Mouse (Mus musculus) intestine, postnatal 0 days (tissue): ENCODE measurements around the gene Matn4. TPM values are rescaled to one million over a fixed set of nuclear protein-coding genes. Genes with fewer than 3 reads are reported as not detected.

Source experiments
- ATAC-seq: fragments of 200-750 bp; cut with Nextera tagmentation; 2 replicates; pipeline ENCODE4 v1.8.0; 2017; ENCODE audit warnings: mild to moderate bottlenecking, moderate TSS enrichment, moderate library complexity
- H3K27ac ChIP-seq: fragments of 300-500 bp; sonication (generic); 2 replicates; pipeline ENCODE4 v1.5.1; 2014; ENCODE audit warnings: mild to moderate bottlenecking, low read depth, low read length, moderate library complexity
- H3K27me3 ChIP-seq: fragments of 300-500 bp; sonication (generic); replicated peaks from 2 replicates; pipeline ENCODE4 v1.6.1; 2014; ENCODE audit warnings: low read length, mixed read lengths; ENCODE audit not compliant: control insufficient read depth, insufficient read depth
- H3K36me3 ChIP-seq: fragments of 300-500 bp; sonication (generic); 2 replicates; pipeline ENCODE4 v1.6.1; 2014; ENCODE audit warnings: mild to moderate bottlenecking, moderate library complexity; ENCODE audit not compliant: control insufficient read depth, insufficient read depth
- H3K4me1 ChIP-seq: fragments of 300-500 bp; sonication (generic); replicated peaks from 2 replicates; pipeline ENCODE4 v1.6.1; 2014; ENCODE audit warnings: antibody characterized with exemption, low read length, mixed read lengths; ENCODE audit not compliant: control insufficient read depth, insufficient read depth
- H3K4me2 ChIP-seq: fragments of 300-500 bp; sonication (generic); replicated peaks from 2 replicates; pipeline ENCODE4 v1.6.1; 2014; ENCODE audit warnings: low read depth, mild to moderate bottlenecking, moderate library complexity
- H3K4me3 ChIP-seq: fragments of 300-500 bp; sonication (generic); 2 replicates; pipeline ENCODE4 v1.5.1; 2014; ENCODE audit warnings: low read depth, low read length
- H3K9ac ChIP-seq: fragments of 300-500 bp; sonication (generic); 2 replicates; pipeline ENCODE4 v1.6.1; 2014; ENCODE audit warnings: mild to moderate bottlenecking, low read depth, low read length
- H3K9me3 ChIP-seq: fragments of 300-500 bp; sonication (generic); 2 replicates; pipeline ENCODE4 v1.6.1; 2016; ENCODE audit warnings: mixed run types; ENCODE audit not compliant: control insufficient read depth
- CTCF ChIP-seq: sonication (generic); IDR thresholded peaks from 2 replicates; pipeline ENCODE4 v1.5.1; 2016; ENCODE audit warnings: low read depth, mild to moderate bottlenecking, control low read depth, antibody characterized with exemption, moderate library complexity
- WGBS: fragments of 180-500 bp; shearing (Covaris S2); extraction: QIAGEN DNeasy Blood & Tissue Kit; methylation state at CpG from one replicate; pipeline ENCODE4 v1.1.7; 2014; 5-methylcytosine and 5-hydroxymethylcytosine counted together
- polyA plus RNA-seq: library from polyadenylated mRNA; unstranded; fragments of >200 nt; fragmentation: Nextera tagmentation; extraction: Ambion mirVana; gene quantifications from 2 replicates; pipeline ENCODE4 v1.2.1, GENCODE M21; 2015

Matn4 gene
- polyA plus RNA-seq, 1 experiment from 2014 or later, result 2.4 TPM

DNA sequence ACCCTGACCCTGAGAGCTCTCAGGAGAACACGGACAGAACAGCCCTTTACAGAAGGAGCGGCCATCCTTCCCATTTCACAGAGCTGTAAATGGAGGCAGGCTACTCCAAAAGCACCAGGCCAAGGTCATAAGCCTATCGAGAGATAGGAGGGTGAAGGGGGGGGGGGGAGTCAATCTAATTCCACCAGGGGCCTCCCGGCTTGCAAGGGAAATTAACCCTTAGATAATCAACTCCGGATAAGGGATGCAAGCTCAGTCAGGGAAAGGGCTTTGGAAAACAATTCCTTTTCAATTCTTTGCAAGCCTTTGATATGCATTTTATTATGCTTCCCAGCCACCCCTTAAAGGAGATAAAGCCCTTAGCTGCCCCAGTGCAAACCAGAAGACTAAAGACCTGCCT is 23.5 kb upstream of the Matn4 start:
- no peak for ATAC-seq
- H3K9me3 ChIP-seq, result no peaks in the 10 kb centered on the region
- peaks cover 27% of the 10 kb centered on the region for H3K4me1 ChIP-seq
- no peak for TF ChIP-seq CTCF
- H3K9ac ChIP-seq, result no peak overlapping the region
- no peak overlapping the region for H3K4me3 ChIP-seq
- no peak overlapping the region for H3K4me2 ChIP-seq
- H3K27ac ChIP-seq, result no peak overlapping the region
- H3K36me3 ChIP-seq, result peaks cover 59% of the 10 kb centered on the region
- 26% methylated on average over 5 of the region's 5 CpGs for WGBS
- no peaks in the 10 kb centered on the region for H3K27me3 ChIP-seq

DNA sequence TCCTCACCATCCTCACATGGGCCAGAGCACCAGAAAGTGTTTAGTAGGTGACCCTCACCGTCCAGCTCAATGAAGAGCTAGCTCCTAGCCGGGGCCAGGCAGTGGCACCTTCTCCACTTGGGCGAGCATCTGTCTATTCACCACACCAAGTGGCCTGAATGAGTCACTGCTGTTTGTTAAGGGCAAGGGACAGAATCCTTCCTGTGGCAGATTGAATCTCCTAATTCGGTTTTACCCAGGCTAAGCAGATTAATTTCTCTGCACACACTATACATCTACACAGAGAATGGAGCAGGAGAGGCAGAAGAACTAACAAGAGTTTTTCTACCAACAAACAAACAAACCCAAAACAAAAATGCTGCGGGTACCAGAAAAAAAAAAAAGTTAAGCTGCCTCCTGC is 22.0 kb upstream of the Matn4 start:
- Histone ChIP-seq H3K27me3 (no peaks in the 10 kb centered on the region), H3K36me3 (peaks cover 62% of the 10 kb centered on the region), H3K4me2 (no peak overlapping the region), H3K9ac (no peak overlapping the region), H3K4me3 (no peak overlapping the region), H3K27ac (no peak overlapping the region), H3K9me3 (no peaks in the 10 kb centered on the region), H3K4me1 (peaks cover 16% of the 10 kb centered on the region)
- no peak for TF ChIP-seq CTCF
- 73% methylated on average over 5 of the region's 5 CpGs for WGBS
- ATAC-seq, result no peak

DNA sequence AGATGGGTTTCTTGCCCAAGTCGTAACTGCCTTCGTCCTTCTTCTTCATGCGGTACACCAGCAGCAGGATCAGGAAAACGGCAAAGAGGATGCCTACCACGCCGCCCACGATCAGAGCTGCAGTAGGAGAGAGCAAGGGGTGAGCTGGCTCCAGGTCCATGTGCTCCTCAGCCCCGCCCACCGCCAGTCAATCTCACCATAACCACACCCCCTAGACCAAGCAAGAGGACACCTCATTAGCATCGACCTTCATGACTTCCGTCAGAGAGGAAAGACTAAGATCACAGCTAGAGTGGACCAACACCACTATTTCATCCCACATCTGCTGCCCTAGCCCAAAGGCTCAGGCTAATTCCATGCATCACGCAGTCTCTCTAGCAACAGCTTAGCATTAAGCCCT is 21.2 kb upstream of the Matn4 start:
- peaks cover 8% of the 10 kb centered on the region; the same call in 1 of the 2 replicates for H3K4me1 ChIP-seq
- H3K9ac ChIP-seq, result no peak overlapping the region
- H3K27me3 ChIP-seq, result no peaks in the 10 kb centered on the region
- no peak overlapping the region for H3K4me2 ChIP-seq
- H3K4me3 ChIP-seq, result no peak overlapping the region
- no peaks in the 10 kb centered on the region for H3K9me3 ChIP-seq
- peaks cover 62% of the 10 kb centered on the region for H3K36me3 ChIP-seq
- 30% methylated on average over 12 of the region's 12 CpGs for WGBS
- ATAC-seq, result no peak
- no peak overlapping the region for H3K27ac ChIP-seq
- no peak for TF ChIP-seq CTCF

DNA sequence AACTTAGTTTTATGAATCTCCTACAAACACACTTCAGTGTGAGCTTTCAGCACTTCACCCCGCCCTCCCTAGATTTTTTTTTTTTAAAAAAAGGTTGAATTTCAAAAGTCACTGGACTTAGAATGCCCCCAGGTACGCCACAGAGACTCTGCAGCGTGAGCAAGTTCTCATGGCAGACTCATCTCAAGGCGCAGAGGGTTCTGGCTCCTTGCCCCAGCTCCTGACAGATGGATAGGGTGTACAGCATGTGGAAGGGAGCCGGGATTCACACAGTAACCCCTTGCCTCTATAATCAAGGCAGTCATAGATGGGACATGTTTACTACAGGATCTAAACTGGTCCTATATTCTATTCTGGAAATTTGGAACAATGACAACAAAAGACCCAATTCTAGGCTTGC is 20.4 kb upstream of the Matn4 start:
- no peak overlapping the region for H3K4me2 ChIP-seq
- 74% methylated on average over 5 of the region's 5 CpGs for WGBS
- peaks cover 61% of the 10 kb centered on the region for H3K36me3 ChIP-seq
- no peaks in the 10 kb centered on the region for H3K9me3 ChIP-seq
- H3K9ac ChIP-seq, result no peak overlapping the region
- H3K27me3 ChIP-seq, result no peaks in the 10 kb centered on the region
- H3K4me1 ChIP-seq, result 0 out of 2 replicates have a peak, but pooled peaks cover 1% of the 10 kb centered on the region
- TF ChIP-seq CTCF, result no peak
- ATAC-seq, result no peak
- no peak overlapping the region for H3K27ac ChIP-seq
- no peak overlapping the region for H3K4me3 ChIP-seq

DNA sequence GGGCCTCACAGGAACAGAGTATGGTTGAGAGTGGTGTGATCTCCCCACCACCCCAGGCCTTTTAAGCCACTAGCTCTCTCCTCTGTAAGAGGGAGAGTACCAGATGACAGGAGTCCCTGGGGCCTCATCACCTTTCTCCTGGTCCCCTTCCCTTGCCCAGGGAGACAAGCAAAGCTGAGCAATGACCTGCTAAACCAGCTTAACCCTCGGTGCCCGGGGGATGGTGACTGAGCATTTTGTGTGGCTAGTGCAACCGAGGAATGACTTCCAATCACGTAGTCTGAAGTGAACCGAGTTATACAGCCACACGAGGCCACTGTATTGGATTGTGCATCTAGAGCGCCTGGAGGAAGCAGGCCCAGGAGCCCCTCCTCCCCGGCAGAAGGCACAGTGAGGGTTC is 19.4 kb upstream of the Matn4 start:
- no peak for ATAC-seq

DNA sequence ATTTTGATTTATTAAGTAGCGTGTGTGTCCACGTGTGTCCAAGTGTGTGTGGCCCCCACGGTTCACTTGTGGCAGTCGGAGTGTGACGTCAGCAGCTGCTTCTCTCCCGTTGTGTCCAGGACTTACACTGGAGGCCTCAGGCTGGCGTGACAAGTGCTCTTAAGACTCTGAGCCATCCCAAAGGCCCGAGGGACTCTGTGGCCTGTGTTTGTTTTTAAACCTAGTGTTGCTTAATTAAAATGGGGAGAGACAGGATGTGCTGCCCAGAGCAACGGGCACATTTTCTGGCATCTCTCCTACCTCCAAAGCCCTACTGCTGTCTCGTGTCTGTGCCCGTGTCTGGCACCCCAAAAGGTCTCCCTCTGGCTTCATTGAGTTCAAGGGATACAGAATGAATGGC is 18.5 kb upstream of the Matn4 start:
- Histone ChIP-seq H3K9ac (no peak overlapping the region), H3K4me2 (no peak overlapping the region), H3K9me3 (no peaks in the 10 kb centered on the region), H3K4me3 (no peak overlapping the region), H3K4me1 (no peaks in the 10 kb centered on the region), H3K36me3 (peaks cover 42% of the 10 kb centered on the region), H3K27ac (peak overlapping the region; percentile 82), H3K27me3 (no peaks in the 10 kb centered on the region)
- no peak for TF ChIP-seq CTCF
- peak; percentile 12; the same call in 1 of the 2 replicates for ATAC-seq
- WGBS, result 73% methylated on average over 11 of the region's 11 CpGs

More for the DNA sequence above, 19.4 kb upstream of the Matn4 start:
- no peaks in the 10 kb centered on the region for H3K27me3 ChIP-seq
- TF ChIP-seq CTCF, result no peak
- H3K36me3 ChIP-seq, result peaks cover 51% of the 10 kb centered on the region
- no peak overlapping the region for H3K9ac ChIP-seq
- H3K27ac ChIP-seq, result no peak overlapping the region
- no peaks in the 10 kb centered on the region for H3K4me1 ChIP-seq
- no peaks in the 10 kb centered on the region for H3K9me3 ChIP-seq
- WGBS, result 90% methylated on average over 8 of the region's 8 CpGs
- no peak overlapping the region for H3K4me3 ChIP-seq
- H3K4me2 ChIP-seq, result no peak overlapping the region
